Mouse (Mus musculus) small intestine, adult 2 months (tissue): ENCODE measurements around the gene Olfr1058. TPM values are rescaled to one million over a fixed set of nuclear protein-coding genes. Genes with fewer than 3 reads are reported as not detected.
"Not testable (repeated sequence)": the region's sequence is repeated elsewhere in the genome, so short reads cannot be mapped to it uniquely, and the experiment has no call there.

ENCODE experiments used
- H3K27ac ChIP-seq: fragments of 200-500 bp; 2 replicates; pipeline ENCODE4 v1.5.1; 2012; ENCODE audit warnings: low read depth, low read length, control low read depth, inconsistent platforms; ENCODE audit not compliant: insufficient read depth
- H3K27me3 ChIP-seq: fragments of 200-500 bp; 2 replicates; pipeline ENCODE4 v1.6.1; 2012; ENCODE audit warnings: mild to moderate bottlenecking, moderate library complexity, low read length, inconsistent platforms; ENCODE audit not compliant: control insufficient read depth, insufficient read depth
- H3K36me3 ChIP-seq: fragments of 200-500 bp; 2 replicates; pipeline ENCODE4 v1.6.1; 2012; ENCODE audit warnings: mild to moderate bottlenecking, low read length, control low read depth, inconsistent platforms; ENCODE audit not compliant: control insufficient read depth, insufficient read depth
- H3K4me1 ChIP-seq: fragments of 200-500 bp; 2 replicates; pipeline ENCODE4 v1.6.1; 2012; ENCODE audit warnings: low read length, inconsistent platforms, mixed read lengths; ENCODE audit not compliant: control insufficient read depth, insufficient read depth, insufficient read length
- H3K4me3 ChIP-seq: fragments of 200-500 bp; 2 replicates; pipeline ENCODE4 v1.5.1; 2012; ENCODE audit warnings: low read depth, mild to moderate bottlenecking, control low read depth, inconsistent platforms, low read length, moderate library complexity
- CTCF ChIP-seq: fragments of 200-500 bp; IDR thresholded peaks from 2 replicates; pipeline ENCODE4 v1.5.1; 2012; ENCODE audit warnings: low read depth, mild to moderate bottlenecking, control low read depth, inconsistent platforms, low read length, moderate library complexity, mixed read lengths; ENCODE audit not compliant: insufficient replicate concordance, insufficient read length; ENCODE audit errors: extremely low read depth
- POLR2A ChIP-seq: fragments of 200-500 bp; IDR thresholded peaks from 2 replicates; pipeline ENCODE4 v1.6.1; 2012; ENCODE audit warnings: low read depth, mild to moderate bottlenecking, control low read depth, inconsistent platforms, low read length, moderate library complexity
- WGBS: fragments of 180-500 bp; shearing (Covaris S2); methylation state at CpG from one replicate; pipeline ENCODE4 v1.1.7; 2018; 5-methylcytosine and 5-hydroxymethylcytosine counted together
- polyA plus RNA-seq: library from polyadenylated mRNA; depleted of rRNA; stranded (reverse); fragments of >200 nt; gene quantifications from 2 replicates; pipeline ENCODE4 v1.2.3, GENCODE M21; 2012; rRNA removed

Olfr1058 gene
- not detected in 2 replicates for polyA plus RNA-seq

DNA sequence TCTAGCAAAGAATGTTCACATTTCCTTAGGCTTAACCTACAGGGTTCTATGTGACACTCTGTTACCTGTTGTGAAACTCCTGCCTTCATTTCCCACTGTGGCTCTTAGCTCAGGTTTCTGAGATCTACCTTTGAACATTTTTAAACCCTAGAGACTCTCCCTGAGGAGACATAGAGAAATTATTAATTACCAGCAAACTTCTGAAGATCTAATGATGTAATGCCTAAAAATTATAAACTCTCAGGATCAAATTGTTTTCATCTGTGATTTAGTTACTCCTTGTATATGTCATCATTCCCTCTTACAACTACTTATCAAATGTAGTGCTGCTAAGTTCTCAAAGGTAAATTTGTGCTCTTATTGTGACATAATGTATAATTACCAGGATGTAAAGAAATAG is at the start of gene Olfr1058:
Gene Olfr1058, minus strand, starts transcription at position 101 of the 400 bp plus-strand sequence.
- H3K27ac ChIP-seq, H3K4me1 ChIP-seq, H3K4me3 ChIP-seq, H3K36me3 ChIP-seq, H3K27me3 ChIP-seq: not testable (repeated sequence)

DNA sequence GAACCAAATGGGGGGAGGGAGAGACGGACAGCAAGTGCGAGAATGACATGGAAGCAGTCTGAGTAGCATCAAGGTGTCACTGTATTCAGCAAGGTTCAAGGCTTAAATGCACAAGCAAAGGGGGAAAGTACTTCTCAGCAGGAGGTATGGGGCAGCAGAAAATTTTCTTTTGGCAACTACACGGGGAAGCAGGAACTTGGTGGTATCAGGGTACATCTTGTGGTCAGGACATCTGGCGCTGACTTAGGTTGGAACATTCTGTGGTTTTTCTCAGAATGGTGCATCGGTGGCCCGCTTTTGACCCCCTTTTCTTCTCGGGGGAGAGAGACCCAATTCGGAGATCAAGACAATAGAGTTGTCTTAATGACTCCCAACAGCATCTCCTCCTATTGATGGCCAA is 40.1 kb upstream of the Olfr1058 start:
- 85% methylated on average over 8 of the region's 8 CpGs for WGBS
- not testable (repeated sequence) for H3K36me3 ChIP-seq, H3K27ac ChIP-seq

GRCm38 (mm10) chr2:86426649-86427048 is 38.3 kb upstream of the Olfr1058 start, which contains the start of gene Olfr1062:
Olfr1062 (minus strand) TSS chr2:86426749.
- not testable (repeated sequence) for H3K36me3 ChIP-seq, H3K27me3 ChIP-seq, H3K27ac ChIP-seq, H3K4me3 ChIP-seq, H3K4me1 ChIP-seq

More for the DNA sequence above, 40.1 kb upstream of the Olfr1058 start:
- not testable (repeated sequence) for H3K4me1 ChIP-seq, H3K4me3 ChIP-seq, H3K27me3 ChIP-seq

- Histone ChIP-seq H3K4me3 (no peak within 1 kb of the TSS), H3K36me3 (no peaks in the 10 kb centered on the region), H3K27ac (no peak within 1 kb of the TSS), H3K4me1 (no peaks in the 10 kb centered on the region), H3K27me3 (no peaks in the 10 kb centered on the region)
- 74% methylated on average over 1 of the region's 1 CpGs for WGBS
- TF ChIP-seq CTCF (no peak), POLR2A (no peak)
Observed at GRCm38 (mm10) chr2:86413950-86414349, 25.6 kb upstream of the Olfr1058 start, which contains the start of gene Olfr1061. Olfr1061 (minus strand) TSS chr2:86414050.

DNA sequence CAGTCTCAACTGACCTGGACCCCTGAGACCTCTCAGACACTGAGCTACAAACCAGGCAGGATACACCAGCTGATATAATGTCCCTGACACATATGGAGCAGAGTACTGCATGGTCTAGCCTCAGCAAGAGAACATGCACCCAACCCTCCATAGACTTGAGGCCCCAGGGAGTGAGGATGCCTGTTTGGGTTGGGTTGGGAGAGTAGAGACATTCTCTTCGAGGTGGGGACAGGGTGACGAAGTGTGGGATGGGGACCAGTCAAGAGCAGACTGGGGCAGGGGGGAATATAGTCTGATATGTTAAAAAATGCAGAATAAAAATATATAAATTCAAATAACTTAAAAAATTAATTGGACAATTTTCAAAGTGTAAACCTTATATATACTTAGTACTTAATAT is 6.8 kb upstream of the Olfr1058 start:
- WGBS: 67% methylated on average over 2 of the region's 2 CpGs
- no peaks in the 10 kb centered on the region for H3K36me3 ChIP-seq
- H3K27ac ChIP-seq: no peak overlapping the region
- TF ChIP-seq POLR2A (no peak), CTCF (no peak)
- H3K27me3 ChIP-seq: no peaks in the 10 kb centered on the region
- H3K4me1 ChIP-seq: no peaks in the 10 kb centered on the region
- H3K4me3 ChIP-seq: no peak overlapping the region

DNA sequence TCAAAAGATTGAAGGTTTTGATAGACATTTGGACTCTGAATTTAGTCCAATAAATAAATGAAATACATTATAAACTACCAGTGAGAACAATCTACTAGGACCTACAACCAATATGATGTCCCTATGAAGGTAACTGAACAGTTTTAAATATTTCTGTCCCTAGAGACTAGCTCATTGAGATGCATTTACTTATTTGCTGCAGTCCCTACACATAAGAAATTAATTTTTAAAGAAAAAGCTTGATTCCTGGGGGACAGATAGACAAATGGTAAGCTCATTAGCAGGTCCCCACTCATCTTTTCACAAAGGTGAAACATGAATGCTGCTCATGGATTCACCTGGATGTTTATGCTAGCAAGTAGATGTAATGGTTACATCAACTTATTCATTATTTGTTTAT is 10.1 kb downstream of the Olfr1058 start, which contains the start of gene Olfr1057:
Gene Olfr1057, minus strand, starts transcription at position 101 of the 400 bp plus-strand sequence.
- H3K27me3 ChIP-seq: no peaks in the 10 kb centered on the region
- H3K36me3 ChIP-seq: no peaks in the 10 kb centered on the region
- no peak within 1 kb of the TSS for H3K27ac ChIP-seq
- H3K4me1 ChIP-seq: no peaks in the 10 kb centered on the region
- no peak within 1 kb of the TSS for H3K4me3 ChIP-seq
- TF ChIP-seq POLR2A: no peak
- TF ChIP-seq CTCF: no peak

DNA sequence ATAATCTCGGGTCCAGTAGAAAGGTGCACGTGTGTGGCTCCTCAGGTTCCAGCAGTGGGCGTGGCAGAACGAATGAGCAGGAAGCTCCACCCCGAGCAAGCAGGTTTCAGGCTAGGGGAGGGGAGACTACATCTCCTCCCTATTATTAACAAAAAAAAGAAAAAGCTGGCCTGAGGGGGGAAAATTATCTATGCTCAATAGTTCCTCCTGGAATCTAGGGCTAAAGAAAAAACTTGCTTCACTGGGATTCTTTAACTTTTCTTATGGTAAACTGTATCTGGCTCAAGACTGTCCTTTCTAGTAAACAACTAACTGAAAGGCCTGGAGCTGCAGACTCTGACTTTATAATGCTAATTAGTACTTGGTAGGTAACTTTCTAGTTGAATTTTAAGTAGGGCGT is 22.0 kb downstream of the Olfr1058 start:
- WGBS: 86% methylated on average over 2 of the region's 6 CpGs
- H3K4me1 ChIP-seq, H3K27me3 ChIP-seq, H3K4me3 ChIP-seq, H3K36me3 ChIP-seq, H3K27ac ChIP-seq: not testable (repeated sequence)

DNA sequence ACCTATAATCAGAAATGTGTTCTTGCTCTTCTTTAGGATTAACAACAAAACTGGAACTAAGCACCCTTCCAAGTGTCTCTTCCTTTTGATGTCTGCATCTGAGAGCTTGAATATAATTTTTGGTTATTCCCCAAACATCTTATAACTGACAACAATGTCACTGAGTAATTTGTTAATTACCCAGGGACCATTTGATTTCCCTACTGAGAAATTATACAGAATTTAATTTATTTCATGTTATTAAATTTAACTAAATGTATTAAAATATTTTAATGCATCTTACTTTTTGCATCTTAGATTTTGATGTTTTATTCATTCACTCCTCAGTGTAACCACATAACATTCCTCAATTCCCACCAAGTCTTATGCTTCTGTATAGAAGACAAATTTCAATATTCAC is 26.0 kb downstream of the Olfr1058 start, which contains the start of gene Olfr1056:
Gene Olfr1056, minus strand, starts transcription at position 101 of the 400 bp plus-strand sequence.
- TF ChIP-seq POLR2A (no peak), CTCF (no peak)
- H3K4me1 ChIP-seq: no peaks in the 10 kb centered on the region
- no peaks in the 10 kb centered on the region for H3K27me3 ChIP-seq
- no peak within 1 kb of the TSS for H3K27ac ChIP-seq
- no peaks in the 10 kb centered on the region for H3K36me3 ChIP-seq
- H3K4me3 ChIP-seq: no peak within 1 kb of the TSS

- 86% methylated on average over 1 of the region's 1 CpGs for WGBS
- H3K4me3 ChIP-seq, H3K27ac ChIP-seq, H3K36me3 ChIP-seq, H3K4me1 ChIP-seq, H3K27me3 ChIP-seq: not testable (repeated sequence)
Observed at GRCm38 (mm10) chr2:86351751-86352150, 36.6 kb downstream of the Olfr1058 start.
